Mouse (Mus musculus) kidney, adult 18-20 months (tissue): ENCODE measurements around the gene Tmem131.
A peak's percentile ranks its signal among the peaks of the same experiment; 100 is the strongest.
"Not testable (repeated sequence)": the region's sequence is repeated elsewhere in the genome, so short reads cannot be mapped to it uniquely, and the experiment has no call there.

Experiments
- DNase-seq: peaks from one replicate; pipeline ENCODE4 v3.0.0; 2021

Tmem131 gene

GRCm38 (mm10) chr1:36821918-36822317 lies 121.5 kb downstream of the Tmem131 start:
- DNase-seq = not testable (repeated sequence)

- DNase-seq = peak; percentile 22
These were observed 128.3 kb downstream of the Tmem131 start for GRCm38 (mm10) chr1:36815166-36815565.

GRCm38 (mm10) chr1:36814271-36814903 lies 129.1 kb downstream of the Tmem131 start:
- no peak for DNase-seq

- DNase-seq = no peak
These were observed 130.1 kb downstream of the Tmem131 start for GRCm38 (mm10) chr1:36813415-36813814.

- DNase-seq = no peak
These were observed 131.7 kb downstream of the Tmem131 start for GRCm38 (mm10) chr1:36811806-36812205.

- DNase-seq = no peak
These were observed 135.5 kb downstream of the Tmem131 start for GRCm38 (mm10) chr1:36807782-36808565.

- no peak for DNase-seq
These were observed 136.4 kb downstream of the Tmem131 start for GRCm38 (mm10) chr1:36807086-36807485.

GRCm38 (mm10) chr1:36806181-36806905 lies 137.1 kb downstream of the Tmem131 start:
- no peak for DNase-seq

GRCm38 (mm10) chr1:36804833-36805232 lies 138.6 kb downstream of the Tmem131 start:
- no peak for DNase-seq

GRCm38 (mm10) chr1:36804259-36804658 lies 139.2 kb downstream of the Tmem131 start:
- no peak for DNase-seq

- no peak for DNase-seq
These were observed 143.0 kb downstream of the Tmem131 start for GRCm38 (mm10) chr1:36800379-36801011.

GRCm38 (mm10) chr1:36797481-36797880 lies 146.0 kb downstream of the Tmem131 start:
- DNase-seq = no peak

- no peak for DNase-seq
These were observed 146.8 kb downstream of the Tmem131 start for GRCm38 (mm10) chr1:36796711-36797110.

- DNase-seq = no peak
These were observed 154.1 kb downstream of the Tmem131 start for GRCm38 (mm10) chr1:36789416-36789815.

- DNase-seq = no peak
These were observed 157.1 kb downstream of the Tmem131 start for GRCm38 (mm10) chr1:36786377-36786776.

GRCm38 (mm10) chr1:36785238-36785641 lies 158.2 kb downstream of the Tmem131 start:
- no peak for DNase-seq

- peak; percentile 78 for DNase-seq
These were observed 158.9 kb downstream of the Tmem131 start for GRCm38 (mm10) chr1:36784365-36785134.

- DNase-seq = no peak
These were observed 161.0 kb downstream of the Tmem131 start for GRCm38 (mm10) chr1:36782476-36782875.

GRCm38 (mm10) chr1:36780793-36781192 lies 162.7 kb downstream of the Tmem131 start:
- DNase-seq = peak; percentile 13

GRCm38 (mm10) chr1:36772198-36772934 lies 171.1 kb downstream of the Tmem131 start:
- no peak for DNase-seq

GRCm38 (mm10) chr1:36770998-36771397 lies 172.5 kb downstream of the Tmem131 start:
- DNase-seq = no peak

GRCm38 (mm10) chr1:36769951-36770350 lies 173.5 kb downstream of the Tmem131 start:
- DNase-seq = no peak
